Mouse (Mus musculus): ENCODE data around the gene Slc6a3. TPM values are rescaled to one million over a fixed set of nuclear protein-coding genes. Genes with fewer than 3 reads are reported as not detected.
A peak's percentile ranks its signal among the peaks of the same experiment; 100 is the strongest.

The Slc6a3 gene
- total RNA-seq (2021) = not detected

DNA sequence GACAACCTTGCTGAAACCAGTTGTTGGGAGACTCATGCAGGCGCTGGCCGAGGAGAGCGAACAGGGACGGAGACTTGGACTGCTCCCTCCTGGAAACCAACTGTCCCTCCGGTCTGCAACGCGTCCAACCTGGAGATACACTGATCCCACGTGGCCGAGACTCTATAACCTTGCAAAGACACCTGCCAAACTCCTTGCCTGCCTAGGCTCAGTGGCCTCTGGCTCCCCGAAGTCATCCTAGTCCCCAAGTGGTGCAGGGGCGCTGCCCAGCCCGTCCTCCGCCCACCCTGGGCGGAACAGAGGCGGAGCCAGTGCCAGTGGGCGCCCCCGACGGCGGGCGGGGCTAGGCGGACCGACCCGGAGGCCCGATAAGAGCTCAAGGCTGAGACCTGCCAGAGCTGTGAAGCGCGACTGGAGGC, at the start of gene Slc6a3:
TSS of gene Slc6a3 (plus strand) at position 345 of the 419 bp plus-strand sequence.
- DNase-seq = peak; percentile 19 to 24
- intact Hi-C loops (cut with DNase I) = no loop called here

DNA sequence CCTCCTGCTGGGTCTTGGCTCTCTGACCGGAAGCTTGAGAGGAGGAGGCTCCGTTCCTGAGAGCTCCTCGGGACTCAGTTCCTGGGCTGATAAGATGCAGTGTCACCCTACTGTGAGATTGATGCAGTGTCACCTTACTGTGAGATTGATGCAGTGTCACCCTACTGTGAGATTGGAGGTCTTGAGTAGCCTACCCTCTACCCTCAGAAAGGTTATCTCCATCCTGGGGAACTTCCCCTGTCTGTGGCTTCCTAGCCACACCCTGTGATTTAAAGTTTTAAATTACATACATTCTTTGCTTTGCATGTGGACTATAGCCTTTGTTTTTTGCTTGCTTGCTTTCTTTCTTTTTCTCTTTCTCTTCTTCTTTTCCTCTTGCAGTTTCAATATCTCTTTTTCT, 48.4 kb upstream of the Slc6a3 start:
- intact Hi-C loops (cut with DNase I) = no loop called here
- no peak for DNase-seq

DNA sequence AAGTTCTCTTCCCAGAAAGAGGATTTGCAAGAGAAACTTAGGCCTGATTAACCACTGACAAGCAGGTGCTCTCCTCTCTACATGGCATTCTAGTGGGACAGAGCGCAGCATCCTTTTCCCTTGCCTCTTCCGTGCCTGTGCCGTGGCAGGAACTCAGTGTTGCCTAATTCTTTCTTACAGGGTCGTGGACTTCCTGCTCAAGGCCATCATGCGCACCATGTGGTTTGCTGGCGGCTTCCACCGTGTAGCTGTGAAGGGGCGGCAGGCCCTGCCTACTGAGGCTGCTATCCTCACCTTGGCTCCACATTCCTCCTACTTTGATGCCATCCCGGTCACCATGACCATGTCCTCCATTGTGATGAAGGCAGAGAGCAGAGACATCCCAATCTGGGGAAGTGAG, 47.8 kb upstream of the Slc6a3 start:
- no peak for DNase-seq
- intact Hi-C loops (cut with DNase I) = no loop called here

DNA sequence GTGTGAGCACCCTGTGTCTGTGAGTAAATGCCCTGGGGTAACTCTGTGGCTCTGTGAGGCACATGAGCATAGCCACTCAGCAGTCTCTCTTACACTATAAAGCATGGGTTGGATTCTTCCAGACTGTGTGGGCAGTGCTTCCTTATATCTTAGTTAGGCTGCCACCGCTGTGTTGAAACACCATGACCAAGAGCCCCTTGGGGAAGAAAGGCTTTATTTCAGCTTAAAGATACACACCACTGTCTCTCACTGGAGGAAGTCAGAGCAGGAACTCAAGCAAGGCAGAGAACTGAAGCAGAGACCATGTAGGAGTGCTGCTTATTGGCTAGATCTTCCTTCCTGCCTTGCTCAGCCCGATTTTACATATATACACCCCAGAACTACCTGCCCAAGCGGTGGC, 46.6 kb upstream of the Slc6a3 start:
- intact Hi-C loops (cut with DNase I) = no loop called here

DNA sequence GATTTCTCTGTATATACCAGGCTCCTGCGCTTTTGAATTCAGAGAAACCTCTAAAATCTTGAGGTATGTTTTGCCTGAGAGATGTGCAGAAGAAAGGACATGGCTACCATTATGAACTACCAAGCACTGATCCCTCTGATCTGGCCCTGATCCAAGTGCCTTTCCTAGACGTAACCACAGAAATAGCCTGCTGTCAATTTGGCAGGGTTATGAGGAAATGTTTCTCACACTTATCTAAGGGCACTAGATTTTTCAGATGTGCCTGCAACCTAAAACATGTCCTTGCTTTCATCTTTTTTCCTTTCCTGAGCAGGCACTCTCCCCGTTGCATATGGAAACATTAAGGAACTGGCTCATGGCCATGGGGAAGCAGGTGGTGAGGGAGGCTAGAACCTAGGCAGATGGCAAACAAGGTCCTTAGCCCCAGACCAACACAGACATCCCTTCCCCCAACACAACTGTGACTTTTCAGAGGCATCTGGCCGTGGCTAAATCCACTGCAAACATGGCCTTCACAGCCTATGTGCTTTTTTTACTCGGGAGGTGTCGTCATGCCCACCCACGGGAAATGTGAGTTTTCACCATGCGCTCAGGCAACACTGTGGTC, 45.9 kb upstream of the Slc6a3 start:
- intact Hi-C loops (cut with DNase I) = no loop called here
- DNase-seq = no peak

More for the DNA sequence above, 46.6 kb upstream of the Slc6a3 start:
- DNase-seq = no peak

DNA sequence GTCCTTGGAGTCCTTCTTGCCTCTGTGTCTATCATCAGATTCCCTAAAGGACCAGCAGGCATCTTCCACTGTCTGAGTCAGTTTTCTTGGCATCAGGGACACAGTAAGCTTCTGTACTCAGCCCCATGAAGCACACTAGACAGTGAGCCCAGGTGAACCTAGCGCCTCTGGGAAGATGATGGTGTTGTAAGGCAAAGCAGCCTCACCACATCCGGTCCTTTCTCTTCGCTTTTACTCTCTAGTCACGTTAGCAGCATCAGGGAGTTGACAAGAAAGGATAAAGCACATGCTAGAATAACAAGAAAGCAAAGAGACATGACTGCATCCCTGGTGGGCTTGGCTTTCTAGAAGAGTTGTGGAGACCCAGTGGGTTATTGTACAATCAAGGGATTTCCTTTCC, 43.4 kb upstream of the Slc6a3 start:
- intact Hi-C loops (cut with DNase I) = no loop called here
- DNase-seq = no peak

DNA sequence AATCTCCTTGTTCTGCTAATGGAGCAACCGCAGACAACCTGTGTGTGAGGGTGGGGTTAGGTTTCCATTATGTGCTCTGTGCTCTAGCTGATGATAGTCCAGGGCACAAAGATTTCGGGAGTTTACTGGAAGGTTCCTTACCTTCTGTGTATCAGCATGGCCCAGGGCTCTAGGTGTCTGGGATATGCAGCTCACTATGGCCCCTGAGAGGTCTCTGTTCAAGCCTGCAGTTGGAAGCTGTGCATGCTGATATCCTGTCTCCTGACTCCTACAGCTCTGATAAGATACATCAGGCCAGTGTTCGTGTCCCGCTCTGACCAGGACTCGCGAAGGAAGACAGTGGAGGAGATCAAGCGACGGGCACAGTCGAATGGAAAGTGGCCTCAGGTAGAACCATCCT, 42.0 kb upstream of the Slc6a3 start:
- no peak for DNase-seq
- intact Hi-C loops (cut with DNase I) = no loop called here

DNA sequence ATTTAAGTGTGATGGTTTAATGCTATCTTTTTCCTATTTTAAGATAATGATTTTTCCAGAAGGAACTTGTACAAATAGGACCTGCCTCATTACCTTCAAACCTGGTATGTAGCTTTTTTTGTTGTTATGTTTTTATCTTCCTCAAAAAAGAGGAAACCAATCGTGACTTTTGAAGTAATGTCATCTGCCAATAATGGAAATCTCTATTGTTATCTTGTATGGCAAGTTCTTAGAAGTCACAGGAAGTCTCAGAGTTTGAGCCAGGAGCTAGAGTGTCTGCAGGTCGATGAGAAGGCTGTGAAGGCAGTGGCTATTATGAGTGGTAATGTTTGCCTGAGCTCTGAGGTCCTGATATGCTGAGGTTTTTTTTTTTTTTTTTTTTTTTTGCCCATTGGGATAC, 40.4 kb upstream of the Slc6a3 start:
- no peak for DNase-seq
- intact Hi-C loops (cut with DNase I) = no loop called here

DNA sequence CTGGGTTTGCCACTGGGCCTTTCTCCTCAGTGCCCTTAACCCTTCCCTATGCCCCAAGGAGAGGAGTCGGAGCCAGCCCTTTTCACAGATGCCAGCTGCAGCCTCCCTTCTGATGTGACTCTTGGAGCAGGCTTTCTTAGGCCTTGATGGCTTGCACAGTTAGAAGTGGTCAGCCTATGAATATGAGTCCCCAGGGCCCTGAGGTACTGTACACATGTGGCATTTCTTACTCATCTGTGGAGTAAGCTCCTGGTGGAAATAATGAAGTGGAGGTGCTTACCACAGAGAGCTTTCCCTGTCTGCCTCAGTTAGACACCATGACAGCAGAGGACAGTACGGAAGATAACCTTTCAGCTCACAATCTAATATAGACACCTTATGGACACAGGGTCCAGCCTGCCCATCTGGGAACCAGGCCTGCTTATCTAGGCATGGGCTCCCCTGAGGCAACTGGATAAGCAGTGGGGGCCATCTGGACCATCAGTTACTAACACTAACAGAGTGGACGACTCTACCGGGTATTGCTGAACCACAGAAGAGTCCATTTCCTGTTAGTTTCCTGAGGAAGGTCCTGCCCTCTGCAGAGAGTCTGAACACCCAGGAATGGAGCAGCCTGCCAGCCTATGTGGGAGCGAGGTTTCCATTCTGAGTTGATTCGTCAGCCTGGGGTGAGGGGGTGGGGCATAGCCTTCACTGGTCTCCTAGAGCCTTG, 36.5 kb upstream of the Slc6a3 start:
- DNase-seq = no peak
- intact Hi-C loops (cut with DNase I) = no loop called here

DNA sequence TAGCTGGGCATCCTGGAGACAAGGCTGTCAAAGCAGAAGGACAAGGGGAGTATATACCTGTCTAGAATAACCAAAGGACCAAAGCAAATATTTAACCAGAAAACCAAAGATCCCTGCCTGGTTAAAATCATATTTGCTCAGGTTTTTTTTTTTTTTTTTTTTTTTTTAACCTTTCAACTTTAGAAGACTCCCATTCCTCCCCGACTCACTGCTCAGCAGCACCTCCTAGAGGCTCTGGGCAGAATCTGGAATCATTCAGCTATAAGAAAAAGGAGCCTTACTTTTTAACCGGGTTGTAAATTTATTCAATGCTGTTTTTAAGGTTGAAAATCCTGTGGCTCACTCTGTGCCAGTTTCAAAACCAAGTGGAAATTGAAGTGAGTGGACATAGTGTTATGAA, 33.8 kb upstream of the Slc6a3 start:
- intact Hi-C loops (cut with DNase I) = no loop called here
- DNase-seq = peak in 1 of 2 experiments; percentile 41

DNA sequence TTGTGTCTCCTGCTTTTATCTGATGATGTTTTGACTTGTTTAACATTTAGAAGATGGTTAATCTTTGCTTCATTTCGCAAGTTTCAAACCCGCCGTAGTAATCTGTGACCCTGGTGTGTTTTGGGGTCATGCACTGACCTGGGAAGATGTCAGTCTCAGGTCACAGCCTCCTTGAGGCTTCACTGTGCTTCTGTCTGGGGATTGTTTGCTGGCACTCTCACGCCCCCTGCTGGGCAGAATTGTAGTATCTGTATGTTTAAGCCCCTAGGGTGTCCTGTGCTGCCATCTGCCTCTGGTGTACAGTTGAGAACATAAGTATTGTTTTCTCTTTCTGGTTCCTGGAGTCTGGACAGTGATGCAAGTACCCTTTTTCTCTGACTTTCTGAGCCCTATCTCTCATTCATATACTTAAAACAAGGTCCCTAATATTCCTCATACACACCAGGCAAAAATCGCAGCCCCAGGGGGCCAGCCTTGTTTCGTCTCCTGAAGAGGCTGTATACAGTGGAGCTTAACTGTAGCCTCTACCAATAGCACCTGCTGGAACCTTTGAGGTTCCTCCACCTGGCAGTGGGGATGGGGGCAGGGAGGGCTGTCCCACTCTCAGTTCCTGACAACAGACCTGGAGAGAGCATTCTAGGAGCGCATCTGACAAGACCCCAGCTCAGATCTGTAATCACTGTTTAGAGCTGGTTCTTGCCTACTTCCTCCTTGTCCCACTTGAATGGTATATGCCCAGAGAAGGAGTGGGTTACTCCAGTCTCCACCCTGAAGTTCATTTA, 30.7 kb upstream of the Slc6a3 start:
- intact Hi-C loops (cut with DNase I) = loop anchor here (1.0 kb wide), 1 partner anchor 80 kb away; no protein-coding TSS in a partner anchor
- peak; percentile 81 to 88 for DNase-seq

DNA sequence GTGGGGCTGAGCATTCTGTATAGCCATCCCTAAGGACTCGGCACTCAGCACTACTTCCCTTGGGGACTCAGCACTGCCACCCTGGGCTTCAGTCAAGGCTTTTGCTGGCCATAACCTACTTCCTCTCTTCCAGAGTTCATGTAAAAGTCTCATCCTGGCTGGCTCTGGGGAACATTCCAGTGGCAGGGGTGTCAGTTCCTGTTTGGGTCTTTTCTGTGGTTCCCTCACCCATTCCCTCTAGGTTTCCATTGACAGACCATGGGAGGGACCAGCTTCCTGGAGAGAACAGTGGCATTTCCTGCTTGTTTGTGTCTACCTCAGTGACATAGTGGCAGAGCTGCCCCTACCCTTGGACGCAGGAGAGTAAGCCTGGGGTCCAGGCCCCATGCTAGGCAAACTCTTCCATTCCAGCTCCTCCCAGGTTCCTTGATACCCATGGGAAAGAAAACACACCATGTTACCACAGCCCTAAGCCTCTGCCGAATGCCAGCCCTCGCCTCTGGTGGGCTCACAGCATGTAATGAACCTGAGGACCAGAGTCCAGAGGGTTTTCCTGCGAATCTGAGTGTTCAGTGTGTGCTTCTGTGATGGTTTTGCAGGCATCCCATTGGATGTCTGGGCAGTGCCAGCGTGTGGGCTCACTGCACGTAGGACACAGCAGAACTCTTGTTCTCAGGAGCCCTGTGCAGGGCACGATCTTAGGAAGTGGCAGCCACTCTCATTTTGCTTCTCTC, 27.6 kb upstream of the Slc6a3 start:
- intact Hi-C loops (cut with DNase I) = no loop called here
- peak in 1 of 2 experiments; percentile 10 for DNase-seq

DNA sequence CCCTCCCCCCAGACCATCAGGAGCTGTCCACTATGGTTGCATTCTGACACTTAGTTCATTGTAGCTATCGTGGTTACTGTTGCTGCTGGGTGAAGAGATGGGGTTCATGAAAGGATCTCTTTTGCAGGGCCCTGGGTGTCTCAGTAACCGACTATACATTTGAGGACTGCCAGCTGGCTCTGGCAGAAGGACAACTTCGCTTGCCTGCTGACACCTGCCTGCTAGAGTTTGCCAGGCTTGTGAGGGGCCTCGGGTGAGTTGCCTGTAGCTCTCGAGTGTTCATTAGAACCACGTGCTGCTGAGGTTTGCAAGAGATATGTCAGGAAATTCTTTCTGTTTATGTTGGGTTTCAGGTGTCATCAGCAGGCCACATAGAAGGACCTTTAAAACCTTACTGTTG, 26.7 kb upstream of the Slc6a3 start:
- intact Hi-C loops (cut with DNase I) = loop anchor here (5.0 kb wide), 1 partner anchor 397 kb away; no protein-coding TSS in a partner anchor
- no peak for DNase-seq

DNA sequence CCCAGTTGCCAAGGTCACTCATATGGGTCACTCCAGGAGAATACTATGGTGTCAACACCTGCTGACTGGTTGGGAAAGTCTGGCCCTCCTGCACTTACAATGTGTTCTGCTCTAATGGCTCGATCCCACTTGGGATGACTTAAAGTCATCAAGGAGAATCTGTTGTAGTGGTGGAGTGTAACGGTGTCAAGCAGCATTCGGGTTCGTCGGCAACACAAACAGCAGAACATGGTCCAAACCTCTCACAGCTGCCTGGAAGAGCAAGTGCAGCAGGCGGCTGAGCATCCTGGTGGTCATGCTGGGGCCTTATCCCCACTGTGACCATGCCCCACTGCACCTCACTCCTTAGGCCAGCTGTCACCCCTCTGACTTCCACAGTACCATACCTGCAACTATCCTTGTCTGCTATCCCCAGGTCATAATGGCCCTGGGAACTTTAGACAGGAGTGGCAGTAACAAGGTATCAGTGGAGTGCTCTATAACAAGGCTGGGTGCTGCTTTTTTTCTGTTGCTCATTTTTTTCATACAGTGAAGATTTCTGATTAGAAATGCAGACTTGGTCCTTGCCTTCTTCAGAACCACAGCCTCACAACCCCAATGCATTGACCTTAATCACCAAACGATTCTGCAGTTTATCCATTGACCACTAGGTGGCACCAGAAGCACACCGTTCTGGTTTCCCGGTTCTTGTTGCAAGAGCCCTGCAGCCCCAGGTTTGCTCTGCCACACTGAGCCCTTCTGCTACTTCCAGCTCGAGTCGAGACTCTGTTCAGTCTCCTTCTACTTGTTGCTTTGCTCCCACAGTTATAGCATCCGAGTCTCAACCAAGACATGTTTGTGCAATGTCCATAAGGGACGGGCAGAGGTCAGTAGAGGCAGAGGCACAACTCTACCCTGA, 23.5 kb upstream of the Slc6a3 start:
- DNase-seq = peak; percentile 76 to 89
- intact Hi-C loops (cut with DNase I) = loop anchor here (1.0 to 5.0 kb wide), 3 partner anchors 114 to 394 kb away; partner anchors contain the start of gene Tert

DNA sequence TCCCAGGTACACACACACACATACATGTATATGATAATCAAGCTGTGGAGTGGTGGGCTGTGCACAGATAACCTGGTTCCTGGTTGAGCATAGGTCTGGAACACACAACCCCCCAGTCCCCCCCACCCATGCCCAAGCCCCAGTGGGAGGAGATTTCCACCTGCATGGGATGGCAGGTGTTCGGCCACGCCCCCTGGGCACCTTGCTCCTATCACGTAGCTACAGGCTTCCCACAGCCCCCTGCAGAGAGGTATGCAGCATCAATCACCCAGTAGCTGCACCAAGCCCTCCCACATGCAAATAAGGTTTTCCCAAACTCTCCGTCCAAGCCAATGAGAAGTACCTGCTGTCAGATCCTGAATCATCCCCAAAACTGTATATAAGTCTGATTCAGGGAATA, 19.7 kb upstream of the Slc6a3 start:
- intact Hi-C loops (cut with DNase I) = loop anchor here (2.0 kb wide), 1 partner anchor 198 kb away; no protein-coding TSS in a partner anchor
- DNase-seq = no peak

DNA sequence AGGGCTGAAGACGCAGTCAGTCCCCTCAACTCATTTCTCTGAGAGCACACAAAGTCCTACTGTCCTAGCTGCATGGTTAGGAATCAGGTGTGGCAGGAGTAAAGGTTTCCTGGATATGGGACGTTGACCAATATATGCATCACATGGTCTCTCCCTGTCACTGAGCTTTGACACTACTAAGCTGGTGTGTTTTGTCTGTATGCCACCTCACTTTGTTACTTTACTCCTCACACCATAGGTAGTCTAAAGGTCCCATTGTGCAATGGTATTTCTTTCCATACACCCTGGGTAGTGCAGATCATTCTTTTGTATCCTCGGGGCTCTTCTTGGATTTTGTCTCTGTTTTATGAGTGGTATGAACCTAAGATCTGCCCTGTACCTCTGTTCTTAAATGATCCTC, 2.8 kb upstream of the Slc6a3 start:
- intact Hi-C loops (cut with DNase I) = no loop called here
- DNase-seq = no peak

DNA sequence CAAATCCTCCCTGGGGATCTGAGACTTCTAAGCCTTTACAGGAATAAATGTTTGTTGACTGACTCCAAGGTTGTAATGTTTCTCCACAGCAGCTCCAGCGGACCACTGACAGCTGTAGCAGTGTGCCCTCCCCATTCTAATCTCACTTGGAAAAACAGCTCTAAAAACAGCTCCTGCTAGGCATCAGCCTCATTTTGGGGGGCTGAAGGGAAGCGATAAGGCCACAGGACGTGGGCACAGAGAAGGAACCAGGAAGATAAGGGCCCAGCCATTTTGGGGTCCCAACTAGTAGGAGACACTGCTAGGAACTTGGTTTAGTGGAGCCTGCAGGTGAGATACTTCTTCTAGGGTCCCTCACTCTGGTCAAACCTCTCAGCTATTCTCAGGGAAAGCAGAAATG, 1.3 kb upstream of the Slc6a3 start:
- intact Hi-C loops (cut with DNase I) = no loop called here

DNA sequence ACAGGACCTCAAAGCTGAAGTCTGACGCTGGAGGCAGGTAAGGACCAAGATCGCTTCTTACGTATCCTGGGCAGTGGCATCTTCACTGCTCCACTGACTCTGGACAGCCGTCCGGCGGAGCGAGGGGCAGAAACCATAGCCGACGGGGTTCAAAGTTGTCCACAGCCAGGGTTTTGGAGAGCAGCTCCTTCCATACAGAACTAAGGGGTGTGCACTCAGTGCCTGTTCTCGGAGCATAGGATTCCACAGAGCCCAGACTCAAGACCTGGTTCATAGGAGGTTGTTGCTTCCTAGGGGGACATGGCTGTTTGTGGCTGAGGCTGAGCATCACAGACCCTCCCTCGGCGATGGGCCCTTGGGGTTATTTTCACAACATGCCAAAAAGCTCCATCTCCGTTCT, 277 bp downstream of the Slc6a3 start:
- DNase-seq = no peak
- intact Hi-C loops (cut with DNase I) = no loop called here

More for the DNA sequence above, 1.3 kb upstream of the Slc6a3 start:
- no peak for DNase-seq

DNA sequence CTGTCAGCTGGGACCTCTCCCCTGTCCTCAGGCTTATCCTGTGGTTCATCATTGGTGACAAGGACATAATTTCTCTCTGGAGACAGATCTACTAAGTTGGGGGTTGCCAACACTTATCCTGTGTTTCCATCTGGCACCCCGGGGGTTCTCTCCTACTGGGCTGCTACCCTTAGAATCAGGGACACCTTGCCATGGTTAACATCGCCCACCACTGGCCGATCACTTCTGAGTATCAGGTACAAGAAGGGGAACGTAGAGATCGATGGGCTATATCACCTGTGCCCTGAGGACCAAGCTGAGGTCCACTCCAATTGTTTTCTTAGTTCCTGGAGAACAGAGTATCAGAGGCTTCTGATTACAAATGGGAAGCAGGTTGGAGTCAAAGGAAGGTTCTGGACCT, 27.7 kb downstream of the Slc6a3 start:
- no peak for DNase-seq
- intact Hi-C loops (cut with DNase I) = no loop called here

DNA sequence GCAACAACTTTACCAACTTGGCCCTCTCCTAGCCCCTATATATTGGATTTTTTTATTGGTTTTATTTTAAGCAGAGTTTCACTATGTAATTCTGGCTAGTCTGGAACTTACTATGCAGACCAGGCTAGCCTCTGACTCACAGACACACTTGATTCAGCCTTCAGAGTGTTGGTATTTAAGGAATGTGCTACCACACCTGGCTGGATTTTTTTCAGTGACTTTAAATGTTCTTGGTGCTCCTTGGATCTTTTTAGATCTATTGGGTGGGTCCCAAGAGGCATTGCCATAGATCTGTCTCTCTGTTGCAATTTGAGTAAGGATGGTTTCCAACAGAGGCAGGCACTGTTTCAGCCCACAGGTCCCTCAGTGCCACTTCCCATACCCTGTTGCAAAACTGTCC, 38.5 kb downstream of the Slc6a3 start:
- intact Hi-C loops (cut with DNase I) = no loop called here
- DNase-seq = no peak

Measured in heart, postnatal 10 days (tissue).